Mouse (Mus musculus) thymus, postnatal 14 days (tissue): Measurements from ENCODE around the gene Olfr672.
"Not testable (repeated sequence)": the region's sequence is repeated elsewhere in the genome, so short reads cannot be mapped to it uniquely, and the experiment has no call there.

Experiments used
- DNase-seq: peaks from one replicate; pipeline ENCODE4 v3.0.0; 2021

Gene Olfr672

DNA sequence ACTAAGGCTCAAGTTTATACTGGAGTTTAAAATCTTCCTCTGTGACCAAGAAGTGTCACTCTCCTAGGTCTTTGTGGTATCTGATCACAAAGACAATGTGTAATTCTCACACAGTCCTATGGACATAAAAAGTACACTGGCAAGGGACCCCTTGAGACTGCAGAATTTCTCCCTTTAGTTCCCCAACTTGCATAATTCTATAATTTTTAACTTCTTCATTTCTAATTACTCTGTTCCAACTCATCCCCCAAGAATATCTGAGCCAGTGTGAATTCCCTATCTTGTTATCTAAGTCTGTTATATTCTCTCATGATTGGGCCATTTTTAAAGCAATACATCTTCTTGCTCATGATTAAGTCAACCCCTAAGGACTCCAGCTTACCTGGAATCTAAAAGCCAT lies at the start of gene Olfr672:
TSS of gene Olfr672 (minus strand) at position 101 of the 400 bp plus-strand sequence.
- DNase-seq: no peak

DNA sequence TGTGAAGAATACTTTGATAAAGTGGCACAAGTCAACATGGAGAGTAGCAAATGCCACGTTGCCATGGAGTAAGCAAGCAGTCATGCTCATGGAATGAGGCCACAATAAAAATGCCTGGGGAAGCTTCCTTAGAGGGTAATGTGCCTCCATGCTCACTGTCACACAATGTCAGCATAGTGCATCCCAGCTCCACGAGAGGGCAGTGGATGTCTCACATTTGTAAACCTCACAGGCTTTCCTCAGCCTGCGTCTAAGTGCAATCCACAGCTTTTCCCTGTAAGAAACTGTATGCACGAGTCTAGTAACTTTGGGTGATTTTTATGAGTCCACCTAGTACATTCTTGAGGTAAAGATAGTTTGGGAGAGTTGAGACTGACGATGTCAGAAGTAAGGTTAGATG lies 32.0 kb upstream of the Olfr672 start:
- DNase-seq: not testable (repeated sequence)

DNA sequence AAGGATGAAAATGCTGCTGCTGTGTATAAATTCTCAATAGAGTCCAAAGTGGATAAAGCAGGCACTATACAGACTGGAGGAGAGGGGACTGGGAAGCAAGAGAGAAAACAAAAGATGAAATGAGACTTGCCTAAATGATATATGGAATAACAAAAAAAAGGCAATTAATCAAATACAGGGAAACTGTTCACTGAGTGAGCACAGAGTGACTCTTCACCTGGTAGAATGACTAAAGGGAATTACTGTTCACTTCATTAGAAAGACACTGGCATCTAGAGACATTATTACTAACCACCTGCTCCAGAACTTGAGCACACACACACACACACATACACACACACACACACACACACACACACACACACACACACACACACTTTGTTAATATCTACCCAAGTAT lies 30.6 kb upstream of the Olfr672 start, which contains the start of gene Olfr676:
TSS of gene Olfr676 (plus strand) at position 301 of the 400 bp plus-strand sequence.
- no peak for DNase-seq

DNA sequence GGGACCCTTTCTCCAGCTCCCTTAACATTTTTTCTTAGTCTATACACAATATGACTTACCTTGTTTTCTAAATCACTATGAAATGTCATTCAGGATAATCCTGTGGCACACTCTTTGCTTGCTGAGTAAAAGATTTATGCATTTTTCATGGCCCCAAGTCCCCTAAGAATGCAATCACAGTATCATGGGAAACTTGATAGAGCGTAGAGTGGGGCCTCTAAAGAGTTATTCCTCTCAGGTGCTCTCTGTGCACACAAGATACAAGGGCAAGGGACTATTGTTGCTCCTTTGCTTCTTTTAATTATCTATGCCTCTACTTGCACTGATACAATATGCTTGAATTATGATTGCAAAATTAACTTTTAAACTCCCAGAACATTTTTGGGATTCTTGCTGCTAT lies 26.5 kb upstream of the Olfr672 start, which contains the start of gene Olfr675:
TSS of gene Olfr675 (minus strand) at position 101 of the 400 bp plus-strand sequence.
- DNase-seq: no peak

DNA sequence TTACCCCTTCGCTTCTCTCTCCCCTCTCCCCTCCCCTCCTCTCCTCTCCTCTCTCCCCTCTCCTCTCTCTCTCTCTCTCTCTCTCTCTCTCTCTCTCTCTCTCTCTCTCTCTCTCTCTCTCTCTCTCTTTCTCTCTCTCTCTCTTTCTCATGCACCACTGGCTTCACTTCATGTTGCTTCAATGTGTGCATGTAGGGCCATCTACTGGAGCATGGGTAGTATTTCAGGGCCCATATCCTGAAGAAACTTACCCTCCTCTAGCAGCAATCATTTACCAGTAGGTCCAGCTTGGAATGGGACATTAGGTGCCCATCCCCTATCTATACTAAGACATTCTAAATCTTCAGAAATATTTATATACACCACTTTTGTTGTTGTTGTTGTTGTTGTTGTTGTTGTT lies 20.7 kb upstream of the Olfr672 start:
- DNase-seq: no peak

DNA sequence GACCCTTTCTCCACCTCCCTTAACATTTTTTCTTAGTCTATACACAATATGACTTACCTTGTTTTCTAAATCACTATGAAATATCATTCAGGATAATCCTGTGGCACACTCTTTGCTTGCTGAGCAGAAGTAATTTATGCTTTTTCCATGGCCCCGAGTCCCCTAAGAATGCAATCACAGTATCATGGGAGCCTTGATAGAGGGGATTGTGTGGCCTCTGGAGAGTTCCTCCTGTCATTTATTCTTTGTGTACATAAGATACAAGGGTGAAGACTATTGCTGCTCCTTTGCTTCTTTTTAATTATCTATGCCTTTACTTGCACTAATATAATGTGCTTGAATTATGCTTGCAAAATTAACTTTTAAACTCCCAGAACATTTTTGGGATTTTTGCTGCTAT lies 22.8 kb downstream of the Olfr672 start, which contains the start of gene Olfr671:
TSS of gene Olfr671 (minus strand) at position 101 of the 400 bp plus-strand sequence.
- no peak for DNase-seq

DNA sequence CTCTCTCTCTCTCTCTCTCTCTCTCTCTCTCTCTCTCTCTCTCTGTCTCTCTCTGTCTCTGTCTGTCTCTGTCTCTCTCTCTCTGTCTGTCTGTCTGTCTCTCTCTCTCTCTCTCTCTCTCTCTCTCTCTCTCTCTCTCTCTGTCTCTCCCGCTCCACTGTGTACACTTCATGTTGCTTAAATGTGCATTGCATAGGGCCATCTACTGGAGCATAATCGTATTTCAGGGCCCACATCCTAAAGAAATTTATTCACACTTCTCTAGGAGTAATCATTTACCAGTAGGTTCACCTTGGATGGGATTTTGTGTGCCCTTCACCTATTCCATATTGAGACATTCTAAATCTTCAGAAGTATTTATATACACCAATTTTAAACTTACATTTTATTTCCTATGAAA lies 29.3 kb downstream of the Olfr672 start:
- DNase-seq: not testable (repeated sequence)

DNA sequence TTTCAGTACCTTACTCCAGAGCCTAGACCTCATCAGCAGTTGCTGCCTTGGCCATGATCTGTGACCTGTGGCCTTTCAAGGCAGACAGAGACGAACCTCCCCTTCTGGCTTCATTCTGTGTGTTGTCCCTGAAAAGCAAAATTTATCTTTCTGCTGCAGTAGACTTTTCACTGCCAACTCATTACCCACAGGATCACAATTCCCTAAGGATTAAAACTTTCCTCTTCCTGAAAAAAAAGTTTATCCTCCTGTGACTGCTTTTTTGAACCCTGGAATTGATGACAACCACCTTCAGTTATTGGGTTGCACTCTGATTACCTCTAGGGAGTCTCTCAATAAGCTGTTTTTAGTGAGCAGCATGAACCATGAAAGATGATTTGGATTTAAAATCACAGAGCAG lies 39.3 kb downstream of the Olfr672 start, which contains the start of gene Olfr670:
TSS of gene Olfr670 (minus strand) at position 101 of the 400 bp plus-strand sequence.
- no peak for DNase-seq

DNA sequence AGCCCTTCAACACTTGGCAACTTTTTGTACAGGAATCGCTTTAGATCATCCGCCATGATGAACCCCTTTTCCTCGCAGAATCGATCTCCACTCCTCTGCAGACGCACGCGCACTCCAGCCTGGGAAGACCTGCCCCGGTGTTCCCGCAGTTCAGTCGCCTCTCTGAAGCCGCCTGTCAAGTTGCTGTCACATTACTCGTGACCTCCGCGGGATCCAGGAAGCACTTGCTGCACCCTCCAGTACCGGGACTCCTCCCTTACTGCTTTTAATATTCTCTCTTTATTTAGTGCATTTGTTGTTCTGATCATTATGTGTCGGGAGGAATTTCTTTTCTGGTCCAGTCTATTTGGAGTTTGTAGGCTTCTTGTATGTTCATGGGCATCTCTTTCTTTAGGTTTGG lies 51.6 kb downstream of the Olfr672 start:
- DNase-seq: not testable (repeated sequence)
